Mouse (Mus musculus): ENCODE measurements at regions not wholly inside any gene's neighbourhood (a gene's known extent, or its start where the extent isn't known, plus 50 kb on each side); places are given as distances from the start of the nearest gene placed in this dataset.

GRCm38 (mm10) chr1:90424066-90424821, 178.5 kb upstream of the Cops8 start:
- intact Hi-C loops (cut with DNase I), result no loop called here
- no peak for DNase-seq (ENCODE audit: extremely low spot score in 1 of 2, low spot score in 2 of 2)
- Histone ChIP-seq H3K27ac (no peak overlapping the region), H3K4me3 (no peak overlapping the region)
- no peak for TF ChIP-seq CTCF (IDR thresholded peaks at IDR 0.05)

DNA sequence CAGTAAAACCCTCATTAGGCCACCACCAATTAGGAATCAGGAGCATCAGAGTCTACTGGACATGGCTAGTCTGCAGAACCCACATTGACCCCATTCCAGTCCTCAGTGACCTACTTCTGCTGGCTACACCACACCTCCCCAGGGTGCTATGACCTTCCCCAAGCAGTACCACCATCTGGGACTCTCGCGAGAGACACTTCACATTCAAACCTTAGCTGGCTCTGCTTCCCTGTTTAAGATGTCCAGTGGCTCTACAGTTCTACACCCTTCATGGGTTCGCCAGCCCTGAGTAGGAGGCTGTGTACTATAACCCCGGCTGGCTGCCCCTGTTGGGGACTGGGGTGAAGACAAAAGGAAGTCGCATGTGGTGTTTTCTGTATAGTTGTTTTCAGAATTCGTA, 174.4 kb upstream of the Cops8 start:
- TF ChIP-seq CTCF (IDR thresholded peaks at IDR 0.05), result no peak
- intact Hi-C loops (cut with DNase I), result no loop called here
- no peak for DNase-seq (ENCODE audit: extremely low spot score in 1 of 2, low spot score in 2 of 2)
- H3K27ac ChIP-seq, result no peak overlapping the region
- no peak overlapping the region for H3K4me3 ChIP-seq

DNA sequence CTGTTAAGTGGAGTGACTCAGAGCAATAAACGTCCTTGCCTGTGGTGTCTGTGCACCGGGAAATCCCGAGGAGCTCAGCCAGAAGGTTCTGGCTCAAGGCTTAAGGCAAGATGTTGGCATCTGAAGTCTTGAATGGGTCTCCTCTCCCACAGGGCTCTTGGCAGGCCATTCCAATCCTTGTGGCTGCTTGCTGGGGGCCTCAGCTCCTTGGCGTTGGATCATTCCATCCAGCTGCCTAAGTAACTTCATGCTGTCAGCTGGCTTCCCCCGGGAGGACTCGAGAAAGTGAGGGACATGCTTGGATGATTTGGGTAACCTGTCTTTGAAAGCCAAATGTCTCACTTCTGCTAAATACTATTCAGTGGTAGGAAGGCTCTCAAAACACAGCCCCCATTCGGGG, 174.0 kb upstream of the Cops8 start:
- no peak for TF ChIP-seq CTCF (IDR thresholded peaks at IDR 0.05)
- DNase-seq (ENCODE audit: extremely low spot score in 1 of 2, low spot score in 2 of 2), result no peak
- no peak overlapping the region for H3K4me3 ChIP-seq
- no peak overlapping the region for H3K27ac ChIP-seq
- intact Hi-C loops (cut with DNase I), result no loop called here

DNA sequence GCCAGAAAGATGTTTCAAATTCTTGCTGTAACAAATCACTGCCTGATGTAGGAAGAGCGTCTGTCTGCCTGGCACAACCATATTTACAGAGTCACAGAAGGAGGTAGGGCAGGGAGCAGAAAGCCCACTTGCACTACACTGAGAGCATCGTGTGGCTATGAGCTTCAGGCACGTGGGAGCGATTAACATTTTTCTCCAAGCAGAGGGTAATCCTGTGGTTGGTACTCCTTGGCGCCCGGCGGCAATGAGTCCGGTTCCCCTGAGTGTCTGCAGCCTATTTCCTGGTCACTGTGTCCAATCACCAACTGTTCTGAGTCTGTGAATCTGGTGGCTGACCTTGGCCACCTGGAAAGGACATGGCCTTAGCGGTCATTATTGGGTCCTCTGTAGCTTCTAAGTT, 172.3 kb upstream of the Cops8 start:
- intact Hi-C loops (cut with DNase I), result no loop called here
- no peak for DNase-seq (ENCODE audit: extremely low spot score in 1 of 2, low spot score in 2 of 2)
- no peak overlapping the region for H3K4me3 ChIP-seq
- no peak overlapping the region for H3K27ac ChIP-seq
- no peak for TF ChIP-seq CTCF (IDR thresholded peaks at IDR 0.05)

- no peak for DNase-seq (ENCODE audit: extremely low spot score in 1 of 2, low spot score in 2 of 2)
- TF ChIP-seq CTCF (IDR thresholded peaks at IDR 0.05), result no peak
- H3K27ac ChIP-seq, result no peak overlapping the region
- H3K4me3 ChIP-seq, result no peak overlapping the region
- intact Hi-C loops (cut with DNase I), result no loop called here
These were observed 171.0 kb upstream of the Cops8 start for GRCm38 (mm10) chr1:90431783-90432182.

GRCm38 (mm10) chr1:90433911-90434310, 168.9 kb upstream of the Cops8 start:
- DNase-seq (ENCODE audit: extremely low spot score in 1 of 2, low spot score in 2 of 2), result no peak
- Histone ChIP-seq H3K4me3 (no peak overlapping the region), H3K27ac (no peak overlapping the region)
- TF ChIP-seq CTCF (IDR thresholded peaks at IDR 0.05), result no peak
- intact Hi-C loops (cut with DNase I), result no loop called here

GRCm38 (mm10) chr1:90440638-90441037, 162.1 kb upstream of the Cops8 start:
- TF ChIP-seq CTCF (IDR thresholded peaks at IDR 0.05), result no peak; the same call in 1 of the 2 replicates
- H3K27ac ChIP-seq, result no peak overlapping the region
- intact Hi-C loops (cut with DNase I), result no loop called here
- H3K4me3 ChIP-seq, result no peak overlapping the region
- no peak for DNase-seq (ENCODE audit: extremely low spot score in 1 of 2, low spot score in 2 of 2)

- TF ChIP-seq CTCF (IDR thresholded peaks at IDR 0.05), result no peak
- H3K4me3 ChIP-seq, result no peak overlapping the region
- no peak for DNase-seq (ENCODE audit: extremely low spot score in 1 of 2, low spot score in 2 of 2)
- no peak overlapping the region for H3K27ac ChIP-seq
- intact Hi-C loops (cut with DNase I), result no loop called here
These were observed 161.5 kb upstream of the Cops8 start for GRCm38 (mm10) chr1:90441134-90441868.

DNA sequence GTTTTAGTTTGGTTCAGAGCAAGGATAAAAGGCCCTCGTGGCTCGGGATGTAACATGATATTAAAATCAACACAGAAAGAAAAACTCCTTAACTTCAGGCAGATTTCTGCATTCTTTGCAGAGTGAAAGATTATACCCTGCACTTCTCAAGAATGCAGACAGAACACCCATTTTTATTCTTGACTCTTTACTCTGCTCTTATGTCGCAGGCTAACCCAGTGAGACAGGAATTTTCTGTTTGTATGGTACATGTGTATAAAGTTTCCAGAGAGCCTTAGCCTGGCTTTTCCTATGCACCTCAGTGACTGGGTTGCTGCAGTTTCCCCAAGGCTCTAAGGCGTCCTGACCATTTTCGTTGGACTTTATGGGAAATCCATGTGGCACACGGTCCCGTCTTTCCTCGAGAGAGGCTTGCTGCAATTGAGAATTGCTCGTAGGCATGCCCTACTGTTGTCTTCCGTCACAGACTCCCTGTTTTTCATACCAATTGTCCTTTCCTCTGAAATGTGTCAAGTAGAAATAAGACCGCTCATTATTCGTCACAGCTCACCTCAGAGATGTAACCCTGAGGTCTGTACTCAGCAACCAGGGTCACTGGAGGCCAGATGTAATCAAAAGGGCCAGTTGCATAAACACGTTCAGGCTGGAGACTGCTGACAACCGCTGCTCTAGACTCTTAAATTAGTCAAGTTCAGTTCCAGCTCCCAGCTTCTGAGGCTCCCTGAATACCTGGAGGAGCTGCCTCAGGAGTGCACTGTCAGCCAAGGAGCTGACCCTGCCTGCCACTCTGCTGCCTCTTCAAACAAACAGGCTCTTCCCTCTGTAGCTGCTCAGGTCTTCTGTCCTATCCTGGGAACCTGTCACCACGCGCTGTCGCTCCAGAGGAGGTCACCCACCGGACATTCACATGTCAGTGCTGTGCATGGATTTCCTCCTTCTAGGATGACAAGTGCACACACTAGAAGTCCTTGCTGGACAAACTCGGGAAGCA, 160.2 kb upstream of the Cops8 start:
- DNase-seq (ENCODE audit: extremely low spot score in 1 of 2, low spot score in 2 of 2), result no peak
- no peak overlapping the region for H3K4me3 ChIP-seq
- intact Hi-C loops (cut with DNase I), result no loop called here
- TF ChIP-seq CTCF (IDR thresholded peaks at IDR 0.05), result no peak
- H3K27ac ChIP-seq, result no peak overlapping the region

DNA sequence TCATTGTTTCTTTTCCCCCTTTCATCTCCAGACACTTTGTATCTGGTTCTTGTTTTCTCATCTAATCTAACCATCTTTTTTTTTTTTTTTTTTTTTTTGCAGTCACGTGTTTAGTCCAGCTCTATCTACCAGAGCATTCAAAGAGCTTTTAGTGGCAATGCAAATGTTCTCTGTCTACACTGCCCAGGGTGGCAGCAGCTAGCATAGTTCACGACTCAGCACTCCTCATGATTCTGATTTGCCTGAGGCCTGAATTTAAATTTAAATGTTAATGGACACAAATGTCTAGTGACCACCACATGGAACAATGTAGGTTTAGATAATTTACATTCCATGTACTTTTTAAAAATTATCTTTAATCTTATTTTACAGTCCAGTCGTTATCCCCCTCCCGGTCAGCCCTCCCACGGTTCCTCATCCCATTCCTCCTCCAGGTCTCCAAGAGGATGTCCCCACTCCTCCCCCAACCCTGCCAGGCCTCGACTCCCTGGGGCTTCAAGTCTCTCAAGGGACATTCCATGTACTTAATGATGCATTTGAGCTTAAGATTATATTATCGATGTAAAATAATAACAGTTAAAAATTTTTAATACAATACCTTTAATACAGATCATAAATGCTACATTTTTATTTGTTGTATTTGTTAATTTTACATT, 153.1 kb upstream of the Cops8 start:
- TF ChIP-seq CTCF (IDR thresholded peaks at IDR 0.05), result no peak
- intact Hi-C loops (cut with DNase I), result no loop called here
- DNase-seq (ENCODE audit: extremely low spot score in 1 of 2, low spot score in 2 of 2), result no peak
- no peak overlapping the region for H3K27ac ChIP-seq
- no peak overlapping the region for H3K4me3 ChIP-seq

- no peak for TF ChIP-seq CTCF (IDR thresholded peaks at IDR 0.05)
- no peak overlapping the region for H3K27ac ChIP-seq
- intact Hi-C loops (cut with DNase I), result no loop called here
- H3K4me3 ChIP-seq, result no peak overlapping the region
- no peak for DNase-seq (ENCODE audit: extremely low spot score in 1 of 2, low spot score in 2 of 2)
These were observed 150.7 kb upstream of the Cops8 start for GRCm38 (mm10) chr1:90451942-90452557.
